Mouse (Mus musculus) embryonic facial prominence, embryonic 14.5 days (tissue): Measurements from ENCODE around the gene Crybg1. TPM values are rescaled to one million over a fixed set of nuclear protein-coding genes. Genes with fewer than 3 reads are reported as not detected.

Source experiments
- ATAC-seq: fragments of 200-750 bp; cut with Nextera tagmentation; 2 replicates; pipeline ENCODE4 v1.8.0; 2017; ENCODE audit warnings: low read depth, moderate number of reproducible peaks, moderate TSS enrichment
- DNase-seq: peaks from one replicate; pipeline ENCODE4 v3.0.0-alpha.2; 2015; ENCODE audit warnings: low spot score
- H3K27ac ChIP-seq: fragments of 300-500 bp; sonication (generic); replicated peaks from 2 replicates; pipeline ENCODE4 v1.5.1; 2014; ENCODE audit warnings: low read depth, mild to moderate bottlenecking, low read length, moderate library complexity
- H3K27me3 ChIP-seq: fragments of 300-500 bp; sonication (generic); replicated peaks from 2 replicates; pipeline ENCODE4 v1.6.1; 2014; ENCODE audit warnings: low read length; ENCODE audit not compliant: control insufficient read depth, insufficient read depth
- H3K36me3 ChIP-seq: fragments of 300-500 bp; sonication (generic); 2 replicates; pipeline ENCODE4 v1.6.1; 2014; ENCODE audit warnings: low read length, mixed read lengths; ENCODE audit not compliant: control insufficient read depth, insufficient read depth
- H3K4me1 ChIP-seq: fragments of 300-500 bp; sonication (generic); 2 replicates; pipeline ENCODE4 v1.6.1; 2014; ENCODE audit warnings: antibody characterized with exemption, low read length; ENCODE audit not compliant: control insufficient read depth, insufficient read depth
- H3K4me2 ChIP-seq: fragments of 300-500 bp; sonication (generic); 2 replicates; pipeline ENCODE4 v1.6.1; 2014; ENCODE audit warnings: low read depth, mild to moderate bottlenecking, low read length, moderate library complexity, mixed read lengths
- H3K4me3 ChIP-seq: fragments of 300-500 bp; sonication (generic); 2 replicates; pipeline ENCODE4 v1.5.1; 2014; ENCODE audit warnings: low read depth, mild to moderate bottlenecking, low read length
- H3K9ac ChIP-seq: fragments of 300-500 bp; sonication (generic); 2 replicates; pipeline ENCODE4 v1.6.1; 2014; ENCODE audit warnings: low read depth, mild to moderate bottlenecking, low read length, moderate library complexity, mixed read lengths
- H3K9me3 ChIP-seq: fragments of 300-500 bp; sonication (generic); 2 replicates; pipeline ENCODE4 v1.6.1; 2016; ENCODE audit warnings: low read length; ENCODE audit not compliant: control insufficient read depth
- WGBS: fragments of 180-500 bp; shearing (Covaris S2); extraction: QIAGEN DNeasy Blood & Tissue Kit; methylation state at CpG from one replicate; pipeline ENCODE4 v1.1.7; 2014; 5-methylcytosine and 5-hydroxymethylcytosine counted together
- polyA plus RNA-seq: library from polyadenylated mRNA; unstranded; fragments of >200 nt; fragmentation: Nextera tagmentation; extraction: Ambion mirVana; gene quantifications from 2 replicates; pipeline ENCODE4 v1.2.1, GENCODE M21; 2014

Gene Crybg1
- polyA plus RNA-seq, 1 experiment from 2014 or later = 3.6 TPM

- ATAC-seq (no peak), DNase-seq (no peak)
- Histone ChIP-seq H3K36me3 (no peaks in the 10 kb centered on the region), H3K4me1 (no peaks in the 10 kb centered on the region), H3K4me2 (no peak overlapping the region), H3K27ac (no peak overlapping the region), H3K27me3 (no peaks in the 10 kb centered on the region), H3K4me3 (no peak overlapping the region), H3K9me3 (no peaks in the 10 kb centered on the region), H3K9ac (no peak overlapping the region)
- WGBS = 82% methylated on average over 3 of the region's 3 CpGs
Observed at GRCm38 (mm10) chr10:43912236-43912635, 236.4 kb downstream of the Crybg1 start.

- Histone ChIP-seq H3K9ac (no peak overlapping the region), H3K4me2 (no peak overlapping the region), H3K27me3 (no peaks in the 10 kb centered on the region), H3K9me3 (no peaks in the 10 kb centered on the region), H3K36me3 (no peaks in the 10 kb centered on the region), H3K4me3 (no peak overlapping the region), H3K27ac (no peak overlapping the region), H3K4me1 (no peaks in the 10 kb centered on the region)
- DNase-seq (no peak), ATAC-seq (no peak)
- 90% methylated on average over 8 of the region's 8 CpGs for WGBS
Observed at GRCm38 (mm10) chr10:43910873-43911142, 237.8 kb downstream of the Crybg1 start.

- 81% methylated on average over 12 of the region's 12 CpGs for WGBS
- ATAC-seq = no peak; the same call in 1 of the 2 replicates
Observed at GRCm38 (mm10) chr10:43910032-43910872, 238.4 kb downstream of the Crybg1 start.

GRCm38 (mm10) chr10:43904569-43904968, 244.1 kb downstream of the Crybg1 start:
- whole genome bisulfite sequencing = 79% methylated on average over 1 of the region's 1 CpGs
- H3K9me3 ChIP-seq = no peaks in the 10 kb centered on the region
- no peak overlapping the region for H3K27ac ChIP-seq
- H3K36me3 ChIP-seq = no peaks in the 10 kb centered on the region
- DNase-seq (no peak), ATAC-seq (no peak)
- H3K4me2 ChIP-seq = no peak overlapping the region
- H3K4me1 ChIP-seq = peaks cover 6% of the 10 kb centered on the region; the same call in 1 of the 2 replicates
- no peak overlapping the region for H3K4me3 ChIP-seq
- H3K27me3 ChIP-seq = no peaks in the 10 kb centered on the region
- no peak overlapping the region for H3K9ac ChIP-seq

More at GRCm38 (mm10) chr10:43910032-43910872, 238.4 kb downstream of the Crybg1 start:
- Histone ChIP-seq H3K4me1 (no peaks in the 10 kb centered on the region), H3K9me3 (no peaks in the 10 kb centered on the region), H3K4me3 (no peak overlapping the region), H3K27me3 (no peaks in the 10 kb centered on the region), H3K4me2 (no peak overlapping the region), H3K9ac (no peak overlapping the region), H3K36me3 (no peaks in the 10 kb centered on the region), H3K27ac (no peak overlapping the region)
- no peak for DNase-seq

- peaks cover 6% of the 10 kb centered on the region; the same call in 1 of the 2 replicates for H3K4me1 ChIP-seq
- peak within 1 kb of the TSS; percentile 46; the same call in 1 of the 2 replicates for H3K27ac ChIP-seq
- under 1% methylated on average over 39 of the region's 40 CpGs for WGBS
- DNase-seq (peak; percentile 96), ATAC-seq (peak; percentile 99)
- H3K4me2 ChIP-seq = peak within 1 kb of the TSS; percentile 81
- H3K9ac ChIP-seq = peak within 1 kb of the TSS; percentile 75
- H3K27me3 ChIP-seq = no peaks in the 10 kb centered on the region
- H3K9me3 ChIP-seq = no peaks in the 10 kb centered on the region
- H3K4me3 ChIP-seq = peak within 1 kb of the TSS; percentile 82
- H3K36me3 ChIP-seq = no peaks in the 10 kb centered on the region
Observed at GRCm38 (mm10) chr10:43901578-43902194, 247.0 kb downstream of the Crybg1 start, which contains the start of the genes Qrsl1 and Rtn4ip1. Gene Qrsl1, minus strand, starts transcription at chr10:43901745. Gene Rtn4ip1, plus strand, starts transcription at chr10:43901807.

- 6% methylated on average over 29 of the region's 30 CpGs for WGBS
- peak overlapping the region; percentile 62 for H3K4me2 ChIP-seq
- H3K4me3 ChIP-seq = peak overlapping the region; percentile 82
- peak overlapping the region; percentile 46; the same call in 1 of the 2 replicates for H3K27ac ChIP-seq
- H3K9me3 ChIP-seq = no peaks in the 10 kb centered on the region
- DNase-seq (peak; percentile 34), ATAC-seq (no peak)
- H3K36me3 ChIP-seq = no peaks in the 10 kb centered on the region
- H3K27me3 ChIP-seq = no peaks in the 10 kb centered on the region
- H3K4me1 ChIP-seq = peaks cover 6% of the 10 kb centered on the region; the same call in 1 of the 2 replicates
- peak overlapping the region; percentile 75 for H3K9ac ChIP-seq
Observed at GRCm38 (mm10) chr10:43900883-43901570, 247.6 kb downstream of the Crybg1 start.

Other genes starting within 250 kb of the Crybg1 start
- gene Qrsl1, start 247.1 kb downstream of the Crybg1 start, polyA plus RNA-seq = 15.6 and 18.0 TPM in 2 replicates
- gene Rtn4ip1, start 247.0 kb downstream of the Crybg1 start, polyA plus RNA-seq = 11.7 and 12.4 TPM in 2 replicates
- gene Atg5, start 119.5 kb upstream of the Crybg1 start, polyA plus RNA-seq = 41.8 and 49.9 TPM in 2 replicates